In the genomic region with DNA sequence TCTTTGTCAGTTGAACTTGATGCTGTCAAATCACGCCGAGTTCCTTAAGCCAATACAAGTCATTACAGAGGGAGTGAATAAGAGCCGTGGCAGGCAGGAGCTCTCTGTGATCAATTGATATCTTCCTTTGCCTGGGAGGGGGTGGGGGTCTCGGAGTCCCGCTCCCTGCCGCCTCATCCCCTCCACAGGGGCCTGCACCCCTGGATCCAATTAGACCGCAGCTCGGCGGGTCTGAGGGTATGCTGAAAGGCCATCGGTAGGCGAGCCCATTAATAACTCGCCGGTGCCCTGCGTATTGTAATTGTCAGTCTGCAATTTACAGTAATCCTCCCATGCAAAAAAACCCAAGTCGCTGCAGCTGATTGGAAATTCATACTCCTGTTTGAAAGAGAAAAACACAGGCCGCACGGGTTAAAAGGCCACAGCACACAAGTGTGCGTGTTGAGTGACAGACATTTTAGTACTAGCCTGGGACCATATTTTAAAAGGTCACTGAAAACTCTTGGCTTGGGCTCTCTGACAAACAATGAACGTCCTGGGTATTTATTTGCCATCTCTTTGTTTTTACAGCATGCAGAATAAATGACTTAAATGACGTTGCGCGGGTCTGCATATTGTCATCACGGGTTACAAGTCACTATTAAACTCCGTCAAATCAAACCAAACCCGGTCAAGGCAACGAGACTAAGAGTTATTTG, we compare ENCODE assay signal across 12 mouse cellular contexts.
DNase-seq lines count a peak whose midpoint lies in the region; ATAC-seq lines count a peak whose summit lies in the region.
"Had no signal": no experiment of that assay in that cellular context is flagged by ENCODE, and none has a peak within 500 bp of the region (broad histone marks: within the 10 kb centered on the region; RNA-seq: fewer than 3 reads in every experiment).

No protein-coding gene starts in this region.

- H3K27me3 ChIP-seq in embryonic facial prominence, embryonic 15.5 days = 0 out of 2 replicates have a peak, but pooled peaks cover 3% of the 10 kb centered on the region
- no peaks in the 10 kb centered on the region for H3K27me3 ChIP-seq in hindbrain, embryonic 13.5 days
- peaks cover 20% of the 10 kb centered on the region; the same call in 1 of the 2 replicates for H3K27me3 ChIP-seq in midbrain, embryonic 12.5 days
- H3K27me3 ChIP-seq: liver, embryonic 13.5 days had no signal

- H3K9ac ChIP-seq in embryonic facial prominence, embryonic 15.5 days = no peak overlapping the region
- H3K9ac ChIP-seq in hindbrain, embryonic 13.5 days = peak overlapping the region; percentile 29; the same call in 1 of the 2 replicates
- no peak overlapping the region for H3K9ac ChIP-seq in midbrain, embryonic 12.5 days (replicated peaks)
- H3K9ac ChIP-seq: liver, embryonic 13.5 days had no signal

- H3K9me3 ChIP-seq in embryonic facial prominence, embryonic 15.5 days (replicated peaks) = no peaks in the 10 kb centered on the region
- peaks cover 8% of the 10 kb centered on the region for H3K9me3 ChIP-seq in hindbrain, embryonic 13.5 days
- peaks cover 6% of the 10 kb centered on the region; the same call in 1 of the 2 replicates for H3K9me3 ChIP-seq in midbrain, embryonic 12.5 days

- DNase-seq in embryo, embryonic 10.5 days (ENCODE audit: low spot score) = peak; percentile 59
- DNase-seq in lung, postnatal 4 days = no peak
- no peak for DNase-seq in thymus, postnatal 10 days (ENCODE audit: low spot score in 2 of 2)
- no peak for DNase-seq in left cerebral cortex, adult 11 months (ENCODE audit: low spot score)
- DNase-seq: liver, embryonic 13.5 days; thymus, postnatal 36 days had no signal

- H3K27ac ChIP-seq in embryonic facial prominence, embryonic 15.5 days (replicated peaks) = no peak overlapping the region
- peak overlapping the region; percentile 55; the same call in 1 of the 2 replicates for H3K27ac ChIP-seq in hindbrain, embryonic 13.5 days
- H3K27ac ChIP-seq in midbrain, embryonic 12.5 days (replicated peaks) = 0 out of 2 replicates have a peak overlapping the region, but pooled peaks have one; percentile 11
- H3K27ac ChIP-seq: liver, embryonic 13.5 days; macrophage had no signal

- WGBS in embryonic facial prominence, embryonic 15.5 days = 27% methylated on average over 26 of the region's 26 CpGs
- 32% methylated on average over 26 of the region's 26 CpGs for WGBS in hindbrain, embryonic 13.5 days
- 34% methylated on average over 26 of the region's 26 CpGs for WGBS in midbrain, embryonic 12.5 days

- ATAC-seq in embryonic facial prominence, embryonic 15.5 days (ENCODE audit: insufficient number of reproducible peaks, low FRiP score, low TSS enrichment, low read depth) = no peak
- ATAC-seq in hindbrain, embryonic 13.5 days (ENCODE audit: low FRiP score) = no peak
- ATAC-seq in midbrain, embryonic 12.5 days (ENCODE audit: low FRiP score, low read depth) = no peak
- no peak for ATAC-seq in cerebellum, adult (ENCODE audit: insufficient number of reproducible peaks, low FRiP score, low TSS enrichment)
- ATAC-seq: intestine, embryonic 16.5 days had no signal

- peak overlapping the region; percentile 10 for H3K4me2 ChIP-seq in embryonic facial prominence, embryonic 15.5 days (replicated peaks)
- H3K4me2 ChIP-seq in hindbrain, embryonic 13.5 days = peak overlapping the region; percentile 44
- peak overlapping the region; percentile 27 for H3K4me2 ChIP-seq in midbrain, embryonic 12.5 days (replicated peaks)
- H3K4me2 ChIP-seq: liver, embryonic 13.5 days had no signal

- H3K4me1 ChIP-seq in embryonic facial prominence, embryonic 15.5 days = peaks cover 11% of the 10 kb centered on the region
- H3K4me1 ChIP-seq in hindbrain, embryonic 13.5 days (replicated peaks) = peaks cover 20% of the 10 kb centered on the region
- peaks cover 20% of the 10 kb centered on the region for H3K4me1 ChIP-seq in midbrain, embryonic 12.5 days
- H3K4me1 ChIP-seq: liver, embryonic 13.5 days had no signal

- H3K4me3 ChIP-seq in embryonic facial prominence, embryonic 15.5 days (replicated peaks) = no peak overlapping the region
- no peak overlapping the region for H3K4me3 ChIP-seq in hindbrain, embryonic 13.5 days
- no peak overlapping the region for H3K4me3 ChIP-seq in midbrain, embryonic 12.5 days
- H3K4me3 ChIP-seq: liver, embryonic 13.5 days had no signal

- no peaks in the 10 kb centered on the region for H3K36me3 ChIP-seq in embryonic facial prominence, embryonic 15.5 days
- no peaks in the 10 kb centered on the region for H3K36me3 ChIP-seq in hindbrain, embryonic 13.5 days
- H3K36me3 ChIP-seq in midbrain, embryonic 12.5 days = no peaks in the 10 kb centered on the region
- H3K36me3 ChIP-seq: liver, embryonic 13.5 days had no signal
